Mouse (Mus musculus) gastrocnemius, postnatal 36 days (tissue): ENCODE measurements around the gene Aifm3. TPM values are rescaled to one million over a fixed set of nuclear protein-coding genes. Genes with fewer than 3 reads are reported as not detected.

Source experiments
- DNase-seq, 2 experiments: peaks; one replicate each; pipeline ENCODE4 v3.0.0; 2022
- intact Hi-C: fragments of 180-260 bp; cut with DNase I; formaldehyde crosslinking; loops from one replicate; pipeline ENCODE4 v1.15.1; 2025
- long read RNA-seq, 2 experiments: library from polyadenylated mRNA; stranded (forward); transcript quantifications; one replicate each; pipeline ENCODE4 v2.0.0; 2021
- total RNA-seq, 2 experiments: library from RNA; stranded (reverse); gene quantifications; 2 replicates each; pipeline ENCODE4 v1.2.3; 2021

Gene Aifm3
- total RNA-seq: under 1 TPM in 1 of 2 experiments, not detected in 1; 0.20 TPM
- long read RNA-seq, experiment 1: 0 reads
- long read RNA-seq, experiment 2: 0 reads

DNA sequence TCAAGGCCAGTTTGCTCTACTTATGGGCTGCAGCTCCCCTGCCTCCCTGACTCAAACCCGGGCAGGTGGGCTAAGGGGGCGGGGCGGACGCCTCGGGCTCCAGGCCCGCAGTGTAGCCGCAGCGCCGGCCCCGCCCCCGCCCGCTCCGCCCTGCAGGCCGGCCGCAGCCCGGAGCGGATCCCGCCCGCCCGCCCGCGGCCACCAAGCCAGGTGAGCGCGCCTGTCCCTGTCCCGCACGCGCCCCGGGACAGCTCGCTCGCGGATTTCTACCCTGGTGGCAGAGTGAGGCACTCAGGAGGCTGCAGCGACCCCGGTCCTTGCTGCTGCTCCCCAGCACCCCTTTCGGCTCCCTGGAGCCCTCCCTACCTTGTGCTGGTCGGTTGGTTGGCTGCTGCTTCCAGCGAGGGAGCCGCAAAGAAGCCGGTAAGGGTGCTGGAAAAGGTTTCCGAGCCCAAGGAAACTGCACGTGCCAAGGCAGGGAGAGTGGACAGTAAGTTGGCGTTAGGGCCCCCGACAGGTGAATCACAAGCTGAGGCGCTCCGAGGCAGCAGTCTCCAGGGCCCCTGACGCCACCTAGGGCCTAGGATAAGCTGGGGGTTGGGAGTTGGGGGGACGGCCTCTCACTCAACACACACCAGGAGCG is at the start of gene Aifm3:
Gene Aifm3 (plus strand): TSS at position 143 of the 643 bp plus-strand sequence.
- intact Hi-C loops: no loop called here
- DNase-seq: no peak

DNA sequence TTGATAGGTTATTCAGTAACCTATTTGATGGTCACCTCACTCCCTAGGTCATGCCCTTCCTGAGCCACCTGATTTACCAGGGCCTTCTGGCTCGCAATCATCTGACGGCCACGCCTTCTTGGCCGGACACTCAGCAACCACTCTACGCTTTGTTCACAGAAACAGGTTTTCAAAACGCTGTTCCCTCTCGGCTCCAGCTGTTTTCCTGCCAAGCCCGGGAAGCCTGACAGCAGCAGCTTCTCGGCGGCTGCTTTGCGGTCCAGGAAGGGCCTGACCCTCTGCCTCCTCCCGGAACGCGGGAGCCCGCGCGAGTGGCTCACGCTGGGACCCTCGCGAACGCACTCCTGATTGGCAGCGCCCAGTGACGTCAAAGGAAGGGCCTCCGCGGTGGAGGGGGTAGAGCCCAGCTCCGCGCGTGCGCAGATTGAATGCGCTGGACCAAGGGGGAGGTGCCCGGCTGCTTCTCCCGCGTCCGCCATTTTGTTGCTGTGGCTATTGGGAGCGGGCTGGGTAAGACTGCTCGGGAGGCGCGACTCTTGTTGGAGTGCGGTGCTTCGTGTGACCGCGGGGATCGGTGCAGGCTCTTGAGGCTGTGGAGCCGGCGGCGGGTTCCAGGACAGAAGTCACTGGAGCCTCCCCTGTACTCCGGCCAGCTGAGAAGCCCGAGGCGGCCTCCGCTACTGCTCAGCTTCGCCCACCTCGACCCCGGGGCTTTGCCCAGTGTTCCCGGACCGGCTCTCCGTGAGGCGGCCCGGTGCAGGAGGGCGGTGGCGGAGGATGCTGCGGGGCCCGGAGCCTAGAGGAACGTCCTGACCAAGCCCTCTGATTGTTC is 37.7 kb upstream of the Aifm3 start, which contains the start of gene Crkl:
Gene Crkl (plus strand): TSS at position 447 of the 832 bp plus-strand sequence.
- intact Hi-C loops: no loop called here
- DNase-seq: peak; percentile 94 to 97

DNA sequence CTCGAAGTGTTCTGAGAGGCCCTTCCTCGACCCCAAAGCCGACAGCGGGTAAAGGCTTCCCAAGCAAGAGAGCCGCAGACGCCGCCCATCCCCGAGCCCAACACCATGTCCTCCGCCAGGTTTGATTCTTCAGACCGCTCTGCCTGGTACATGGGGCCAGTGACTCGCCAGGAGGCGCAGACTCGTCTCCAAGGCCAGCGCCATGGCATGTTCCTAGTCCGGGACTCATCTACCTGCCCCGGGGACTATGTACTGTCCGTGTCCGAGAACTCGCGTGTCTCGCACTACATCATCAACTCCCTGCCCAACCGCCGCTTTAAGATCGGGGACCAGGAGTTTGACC is 37.1 kb upstream of the Aifm3 start:
- intact Hi-C loops: no loop called here
- peak in 1 of 2 experiments; percentile 15 for DNase-seq

DNA sequence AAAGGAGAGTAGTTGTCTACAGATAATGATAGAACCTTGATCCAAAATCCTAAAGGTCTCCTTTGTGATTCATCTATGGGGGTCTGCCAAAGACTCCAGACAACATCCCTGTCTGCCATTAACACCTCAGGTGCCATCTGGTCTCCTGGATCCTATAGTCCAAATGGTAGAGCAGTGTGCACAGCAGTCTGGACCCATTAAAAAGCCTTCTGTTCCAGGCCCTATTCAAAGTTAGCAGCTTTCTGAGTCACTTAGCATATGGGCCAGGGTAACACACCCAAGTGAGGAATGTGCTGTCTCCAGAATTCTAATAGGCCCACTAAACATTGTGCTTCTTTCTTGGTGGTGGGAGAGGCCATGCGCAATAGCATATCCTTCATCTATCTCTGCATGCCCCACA is 32.5 kb upstream of the Aifm3 start:
- intact Hi-C loops: no loop called here
- no peak for DNase-seq

DNA sequence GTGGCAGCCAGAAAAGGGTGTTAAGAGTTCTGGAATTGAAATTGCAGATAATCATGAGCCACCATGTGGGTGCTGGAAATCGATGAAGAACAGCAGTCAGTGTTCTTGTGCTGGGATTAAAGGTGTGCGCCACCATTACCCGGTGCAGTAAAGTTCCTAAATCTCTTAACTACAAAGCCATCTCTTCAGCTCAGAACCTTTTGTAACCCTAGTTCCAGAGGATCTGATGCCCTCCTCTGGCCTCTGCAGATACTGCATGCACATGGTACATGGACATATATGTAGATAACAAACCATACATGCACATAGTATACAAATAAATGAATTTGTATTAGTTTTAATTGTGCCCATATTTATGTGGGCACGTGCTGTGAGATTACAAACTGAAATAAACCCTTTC is 29.2 kb upstream of the Aifm3 start:
- intact Hi-C loops: no loop called here
- no peak for DNase-seq

DNA sequence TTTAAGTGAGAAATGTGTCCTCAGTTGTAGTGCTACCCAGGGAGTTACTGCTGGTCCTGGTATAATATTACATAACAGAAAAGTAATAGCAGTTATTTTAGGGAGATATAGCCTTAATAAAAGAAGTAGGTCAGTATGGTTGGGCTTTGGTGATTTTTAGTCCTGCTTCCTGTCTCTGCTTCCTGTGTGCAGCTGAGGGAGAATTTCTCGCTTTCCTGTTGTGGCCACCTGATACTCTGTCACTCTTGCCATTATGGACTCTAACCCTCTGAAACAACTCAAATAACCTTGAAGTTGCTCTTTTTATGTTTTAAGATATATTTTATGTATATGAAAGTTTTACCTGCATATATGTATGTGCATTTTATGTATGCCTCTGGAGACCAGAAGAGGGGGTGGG is 27.8 kb upstream of the Aifm3 start:
- intact Hi-C loops: no loop called here
- no peak for DNase-seq

DNA sequence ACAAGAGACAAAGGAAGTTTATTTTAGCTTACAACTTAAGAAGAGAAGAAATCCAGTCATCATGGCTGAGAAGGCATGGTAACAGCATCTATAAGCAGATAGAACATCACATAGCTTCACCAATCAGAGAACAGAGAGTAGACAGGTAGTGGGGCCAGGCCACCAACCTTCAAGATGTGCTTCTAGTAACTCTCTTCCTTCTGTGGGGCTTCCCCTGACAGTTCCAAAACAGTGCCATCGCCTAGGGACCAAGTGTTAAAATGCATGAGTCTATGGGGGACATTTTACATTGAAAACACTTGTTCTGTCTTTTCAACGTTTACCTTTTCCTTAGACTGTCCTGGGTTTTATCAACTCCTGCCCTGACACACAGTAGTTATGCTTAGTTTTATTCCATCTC is 26.2 kb upstream of the Aifm3 start:
- intact Hi-C loops: no loop called here
- no peak for DNase-seq

DNA sequence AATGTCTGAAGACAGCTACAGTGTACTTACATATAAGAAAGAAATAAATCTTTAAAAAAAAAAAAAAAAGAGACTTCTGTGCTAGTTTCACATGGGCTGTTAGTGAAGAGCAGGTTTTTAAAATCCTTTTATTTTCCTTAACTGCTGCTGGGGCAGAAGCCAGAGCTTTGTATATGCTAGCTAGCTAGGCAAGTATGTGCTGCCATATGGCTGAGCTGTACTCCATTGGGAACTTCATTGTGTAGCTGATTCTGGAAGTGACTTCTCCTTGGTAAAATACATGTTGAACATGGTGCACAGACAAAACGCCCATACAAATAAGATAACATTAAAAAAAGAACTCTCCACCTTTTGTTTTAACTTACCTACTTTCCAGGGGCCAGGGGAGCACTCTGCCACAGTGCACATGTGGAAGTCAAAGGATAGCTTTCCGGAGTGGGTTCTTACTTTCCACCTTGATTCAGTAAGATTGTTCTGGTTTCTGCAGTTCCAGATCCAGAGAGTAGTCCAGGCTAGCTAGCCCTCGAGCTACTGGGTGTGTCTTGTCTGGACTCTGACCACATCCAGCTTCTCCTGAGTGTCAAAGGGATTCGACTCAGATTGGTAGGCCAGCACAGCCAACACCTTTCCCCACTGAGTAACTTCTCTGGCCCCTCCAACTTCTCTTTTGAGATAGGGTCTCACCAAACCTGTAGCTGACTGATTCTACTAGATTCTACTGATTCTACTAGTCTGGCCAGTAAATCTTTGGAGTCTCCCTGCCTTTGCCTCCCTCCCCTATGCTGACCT is 22.3 kb upstream of the Aifm3 start:
- intact Hi-C loops: no loop called here
- DNase-seq: no peak

DNA sequence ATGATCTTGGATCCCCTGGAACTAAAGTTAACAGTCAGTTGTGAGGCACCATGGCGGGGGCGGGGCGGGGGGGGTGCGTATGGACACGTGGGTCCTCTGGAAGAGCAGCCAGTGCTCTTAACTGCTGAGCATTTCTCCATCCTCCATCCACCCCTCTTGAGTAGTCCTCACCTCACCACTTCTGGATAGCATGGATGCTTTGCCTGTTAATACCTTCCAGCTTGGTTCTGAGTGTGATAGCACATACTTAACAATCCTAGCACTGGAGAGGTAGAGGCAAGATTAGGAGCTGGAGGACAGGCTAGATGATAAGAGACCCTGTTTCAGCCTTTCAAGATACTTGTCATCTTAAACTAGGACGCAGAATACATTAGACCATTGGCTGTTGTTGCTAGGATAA is 16.9 kb upstream of the Aifm3 start:
- intact Hi-C loops: no loop called here
- DNase-seq: no peak

DNA sequence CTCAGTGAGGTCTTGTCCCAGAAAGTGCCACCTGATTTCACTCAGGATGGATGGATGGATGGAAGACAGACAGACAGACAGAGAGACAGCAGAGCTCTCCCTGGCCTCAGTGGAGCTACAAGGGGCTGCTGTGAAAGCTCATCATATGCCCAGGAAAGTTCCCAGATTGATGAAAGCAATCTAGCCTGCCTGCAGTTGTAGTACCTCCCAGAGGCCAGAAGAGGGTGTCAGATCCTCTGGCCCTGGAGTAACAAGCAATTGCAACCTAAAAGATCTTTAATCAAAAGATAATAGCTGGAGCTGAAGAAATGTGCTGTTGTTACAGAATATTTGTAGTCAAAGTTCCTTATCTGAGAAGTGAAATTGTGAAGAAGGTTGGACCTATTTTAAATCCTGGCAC is 15.3 kb upstream of the Aifm3 start:
- intact Hi-C loops: no loop called here

DNA sequence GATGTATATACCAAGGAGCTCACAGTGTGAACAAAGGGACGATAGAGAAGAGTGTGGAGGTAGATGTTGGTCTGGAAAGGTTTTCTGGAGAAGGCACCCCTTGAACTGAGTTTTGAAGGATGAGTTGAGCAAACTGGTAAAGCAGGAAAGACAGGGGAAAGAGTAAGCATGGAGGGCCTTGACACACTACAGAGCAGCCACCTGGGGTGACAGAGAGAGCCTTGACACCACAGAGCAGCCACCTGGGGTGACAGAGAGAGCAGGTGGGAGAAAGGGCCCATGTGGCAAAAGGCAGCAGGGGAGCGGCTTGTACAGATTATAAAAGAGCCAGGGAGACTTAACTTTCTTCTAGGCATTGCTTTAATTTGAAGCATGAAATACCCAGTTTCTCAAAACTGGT is 14.7 kb upstream of the Aifm3 start:
- intact Hi-C loops: no loop called here

More for the DNA sequence above, 15.3 kb upstream of the Aifm3 start:
- DNase-seq: no peak

DNA sequence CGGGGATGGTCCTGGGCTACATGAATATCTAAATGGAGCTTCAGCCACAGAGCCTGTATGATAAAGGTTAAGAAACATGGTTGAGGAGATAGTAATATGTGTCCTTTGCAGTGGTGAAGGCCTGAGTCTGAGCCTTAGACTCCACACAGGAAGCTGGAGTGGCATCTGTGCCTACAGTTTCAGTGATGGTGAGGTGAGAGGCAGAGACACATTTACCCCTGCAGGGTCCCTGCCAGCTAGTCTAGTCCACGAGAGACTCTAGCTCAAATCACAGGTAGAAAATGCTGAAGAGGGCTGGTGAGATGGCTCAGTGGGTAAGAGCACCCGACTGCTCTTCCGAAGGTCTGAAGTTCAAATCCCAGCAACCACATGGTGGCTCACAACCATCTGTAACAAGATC is 14.1 kb upstream of the Aifm3 start:
- no peak for DNase-seq
- intact Hi-C loops: no loop called here

More for the DNA sequence above, 14.7 kb upstream of the Aifm3 start:
- DNase-seq: no peak

DNA sequence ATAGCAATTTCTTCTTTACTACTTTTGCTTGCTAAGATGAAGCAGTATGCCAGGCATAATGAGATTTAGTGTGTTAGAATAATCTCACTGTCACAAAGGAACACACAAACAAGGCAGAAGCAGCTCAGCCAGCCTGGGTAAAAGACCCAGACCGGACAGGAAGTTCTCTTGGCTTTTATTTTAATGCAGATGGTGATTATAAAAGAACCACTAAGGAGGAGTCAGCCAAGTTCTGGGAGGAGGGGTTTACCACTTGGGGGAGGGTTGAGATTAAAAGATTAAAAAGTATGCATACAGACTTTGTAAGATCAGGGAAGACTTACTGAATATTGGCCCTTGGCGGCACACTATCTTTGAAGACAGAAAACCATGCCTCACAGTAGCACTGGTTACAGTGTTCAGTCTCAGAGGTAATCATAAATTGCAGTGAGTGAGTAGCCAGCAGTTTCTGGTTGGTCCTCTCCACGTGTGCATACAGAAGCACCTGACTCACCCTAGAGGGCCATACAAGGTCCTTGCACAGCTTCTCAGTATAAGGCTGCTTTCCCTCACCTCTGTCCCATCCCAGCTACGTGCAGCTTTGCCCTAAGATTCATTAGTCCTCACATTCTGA is 11.0 kb upstream of the Aifm3 start:
- no peak for DNase-seq
- intact Hi-C loops: no loop called here

DNA sequence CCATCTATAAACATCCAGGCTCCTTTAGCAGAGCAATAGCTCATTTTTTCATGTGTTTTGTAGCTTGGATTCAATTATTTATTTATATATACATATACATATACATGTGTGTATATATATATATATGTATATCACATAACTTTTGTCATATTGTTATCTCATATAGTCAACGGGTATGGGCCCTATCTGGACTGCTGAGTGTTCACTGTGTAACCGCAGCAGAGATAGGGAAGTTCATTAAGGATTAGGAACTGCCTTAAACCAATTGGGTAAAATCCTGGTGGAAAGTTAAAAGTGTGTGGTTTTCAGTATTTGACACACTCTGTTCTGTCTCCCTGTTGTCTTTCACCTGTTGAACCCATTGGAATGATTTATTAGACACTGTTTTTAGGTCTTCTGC is 7.9 kb upstream of the Aifm3 start:
- no peak for DNase-seq
- intact Hi-C loops: no loop called here

DNA sequence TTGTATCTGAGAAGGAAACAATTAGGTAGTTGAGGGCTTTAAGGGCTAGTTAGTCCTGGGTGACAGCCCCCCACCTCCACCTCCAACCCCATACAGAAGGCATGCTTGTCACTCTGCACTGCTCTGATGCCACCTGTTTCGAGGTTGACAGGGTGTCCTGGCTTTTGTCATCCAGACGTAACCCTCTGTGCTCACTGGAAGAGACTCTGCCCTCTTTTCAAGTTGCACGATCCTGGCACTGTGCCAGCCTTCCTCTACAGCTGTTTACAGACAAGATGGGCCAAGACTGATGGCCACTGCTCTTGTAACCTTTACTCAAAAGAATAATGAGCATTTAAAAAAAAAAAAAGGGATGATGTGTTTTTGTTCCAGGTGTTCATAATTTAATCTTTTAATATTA is 2.9 kb upstream of the Aifm3 start:
- peak in 1 of 2 experiments; percentile 24 for DNase-seq

DNA sequence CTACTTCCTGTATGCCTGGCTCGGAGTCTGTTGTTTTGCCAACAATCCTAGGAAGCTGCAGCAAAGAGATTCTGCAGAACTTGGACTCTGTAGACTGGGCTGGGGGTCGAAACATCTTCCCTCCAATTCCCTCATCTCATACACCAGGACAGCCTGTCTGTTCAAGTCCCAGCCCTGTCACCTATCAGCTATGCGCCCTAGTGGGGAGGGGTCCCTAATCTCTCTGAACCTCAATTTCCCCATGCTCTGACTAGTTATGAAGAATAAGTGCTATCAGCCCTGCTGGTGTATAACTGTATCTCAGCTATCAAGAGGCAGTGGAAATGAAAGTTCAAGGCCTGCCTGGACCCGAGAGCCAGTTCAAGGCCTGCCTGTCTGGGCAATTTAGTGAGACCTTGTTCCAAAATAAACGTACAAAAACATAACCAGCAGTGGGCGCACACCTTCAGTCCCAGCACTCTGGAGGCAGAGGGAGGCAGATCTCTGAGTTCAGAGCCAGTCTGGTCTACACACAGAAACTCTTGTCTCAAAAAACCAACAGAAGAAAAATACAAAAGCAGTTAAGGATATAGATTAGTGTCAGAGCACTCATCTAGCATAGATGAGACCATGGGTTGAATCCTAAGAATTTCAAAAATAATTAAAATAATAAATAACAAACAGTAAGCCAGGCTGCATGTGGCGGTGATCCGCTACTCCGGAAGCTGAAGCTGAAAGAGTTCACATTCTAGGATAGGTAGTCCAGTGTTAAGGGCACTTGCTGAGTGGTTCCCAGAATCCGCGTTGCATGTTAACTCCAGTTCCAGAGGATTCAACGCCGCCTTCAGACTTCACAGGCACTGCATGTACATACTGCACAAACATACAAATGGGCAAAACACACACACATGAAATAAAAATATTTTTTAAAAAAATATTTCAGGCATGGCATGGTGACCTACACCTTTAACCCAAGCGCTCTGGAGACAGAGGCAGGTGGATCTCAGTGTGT is 638 bp upstream of the Aifm3 start:
- DNase-seq: no peak
- intact Hi-C loops: no loop called here

More for the DNA sequence above, 2.9 kb upstream of the Aifm3 start:
- intact Hi-C loops: no loop called here

DNA sequence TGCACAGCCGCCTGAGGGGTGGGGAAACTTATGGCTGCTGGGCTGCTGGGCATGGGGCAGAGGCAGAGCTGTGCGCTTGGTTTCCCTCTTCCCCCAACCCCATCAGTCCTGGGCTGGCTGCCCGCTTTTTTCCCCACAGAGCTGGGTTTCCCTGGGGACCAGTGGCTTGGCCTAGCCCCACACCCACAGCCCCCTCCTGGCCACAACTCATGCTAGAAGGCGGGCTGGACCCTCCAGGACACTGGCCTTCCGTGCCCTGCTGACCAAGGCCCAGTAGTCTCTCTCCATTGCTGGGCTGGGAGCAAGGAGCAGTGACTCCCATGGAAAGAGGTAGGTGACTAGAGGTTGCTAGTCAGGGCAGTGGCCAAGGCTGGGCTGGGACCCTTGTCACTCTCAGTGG is 1.7 kb downstream of the Aifm3 start:
- intact Hi-C loops: no loop called here
- DNase-seq: no peak

DNA sequence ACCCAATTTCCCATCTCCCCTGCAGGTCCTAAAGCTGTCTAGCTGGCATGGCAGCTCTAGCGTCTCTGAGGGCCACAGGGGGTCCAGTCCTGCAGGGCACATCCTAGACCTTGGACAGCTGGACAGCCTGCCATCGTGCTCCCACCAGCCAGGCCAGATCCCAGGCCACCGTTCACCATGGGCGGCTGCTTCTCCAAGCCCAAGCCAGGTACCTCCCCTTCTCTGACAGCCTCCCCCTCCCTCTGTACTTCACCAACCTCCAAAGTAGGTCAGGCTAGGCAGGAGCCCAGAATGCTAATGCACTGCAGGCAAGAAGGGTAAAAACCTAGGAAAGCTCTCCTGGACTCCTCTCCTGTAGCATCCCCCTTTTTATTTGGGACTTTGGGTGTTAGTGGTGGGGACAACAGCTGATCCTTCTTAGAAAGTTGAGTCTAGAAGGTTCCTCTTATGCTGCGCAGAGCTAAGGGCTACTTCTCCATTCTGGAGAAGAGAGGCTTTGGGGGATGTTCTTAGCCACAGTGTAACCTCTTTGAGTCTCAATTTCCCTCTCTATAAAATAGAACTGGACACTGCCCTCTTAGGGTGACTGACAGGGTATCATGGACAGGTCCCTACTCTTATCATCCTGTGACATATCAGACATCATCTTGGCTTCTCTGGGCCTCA is 2.6 kb downstream of the Aifm3 start:
- intact Hi-C loops: no loop called here
- DNase-seq: no peak
